Mouse (Mus musculus): Measurements from ENCODE around the gene Psg20.

DNA sequence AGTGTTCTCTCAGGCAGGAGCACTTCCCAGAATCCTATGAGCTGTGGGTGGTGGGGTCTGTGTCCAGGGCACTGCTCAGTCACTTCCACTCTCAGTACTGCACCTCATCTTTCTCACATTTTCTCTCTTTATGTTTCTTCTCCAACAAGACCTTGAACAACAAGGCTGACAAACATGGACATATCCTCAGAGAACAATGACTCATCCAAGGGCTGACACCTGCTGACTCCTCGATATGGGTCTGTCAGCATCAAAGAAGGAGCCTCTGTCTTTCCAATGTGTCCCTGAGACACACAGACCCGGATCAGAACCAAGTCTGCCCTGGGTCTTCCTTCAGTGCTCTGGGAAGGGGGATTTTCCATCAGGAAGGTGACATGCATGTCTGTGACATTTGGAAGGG lies at the start of gene Psg20:
- no peak for TF ChIP-seq FLI1 (IDR thresholded peaks at IDR 0.05; ENCODE audit: low read length)
- TF ChIP-seq GATA1 (IDR thresholded peaks at IDR 0.05; ENCODE audit: borderline replicate concordance, low read length): no peak
